Comparison of ENCODE assay signal across 8 mouse cellular contexts in genomic region chr11:110477961-110478869, GRCm38 (mm10).
DNase-seq lines count a peak whose midpoint lies in the region; ATAC-seq and TF ChIP-seq lines count a peak whose summit lies in the region.

No protein-coding gene starts in this region.

- peak overlapping the region; percentile 24 for H3K4me2 ChIP-seq in hindbrain, embryonic 14.5 days (replicated peaks)
- H3K4me2 ChIP-seq in midbrain, embryonic 15.5 days: peak overlapping the region; percentile 21; the same call in 1 of the 2 replicates

- H3K4me1 ChIP-seq in kidney, adult 2 months (ENCODE audit: control insufficient read depth, insufficient read depth, low read length): peaks cover 42% of the 10 kb centered on the region
- H3K4me1 ChIP-seq in hindbrain, embryonic 14.5 days (replicated peaks; ENCODE audit: control insufficient read depth, insufficient read depth, low read length): peaks cover 31% of the 10 kb centered on the region
- H3K4me1 ChIP-seq in midbrain, embryonic 15.5 days: peaks cover 25% of the 10 kb centered on the region

- H3K4me3 ChIP-seq in kidney, adult 2 months (ENCODE audit: insufficient read depth, low read depth, low read length): no peak overlapping the region
- no peak overlapping the region for H3K4me3 ChIP-seq in hindbrain, embryonic 14.5 days (replicated peaks; ENCODE audit: low read length)
- H3K4me3 ChIP-seq in midbrain, embryonic 15.5 days: no peak overlapping the region

- WGBS in kidney, adult 2 months: 56% methylated on average over 18 of the region's 18 CpGs
- 27% methylated on average over 18 of the region's 18 CpGs for WGBS in hindbrain, embryonic 14.5 days
- WGBS in midbrain, embryonic 15.5 days: 31% methylated on average over 18 of the region's 18 CpGs

- ATAC-seq in hindbrain, embryonic 14.5 days (ENCODE audit: low FRiP score): peak; percentile 58; the same call in 1 of the 2 replicates
- ATAC-seq in midbrain, embryonic 15.5 days (replicated peaks): no peak

- H3K27me3 ChIP-seq in kidney, adult 2 months (replicated peaks; ENCODE audit: control insufficient read depth, insufficient read depth, low read length): no peaks in the 10 kb centered on the region
- H3K27me3 ChIP-seq in hindbrain, embryonic 14.5 days (ENCODE audit: control insufficient read depth, insufficient read depth, low read length): 0 out of 2 replicates have a peak, but pooled peaks cover 3% of the 10 kb centered on the region
- H3K27me3 ChIP-seq in midbrain, embryonic 15.5 days (replicated peaks): no peaks in the 10 kb centered on the region; the same call in 1 of the 2 replicates

- intact Hi-C loops in left cerebral cortex, postnatal 25 days (cut with DNase I): loop anchor here (5.0 kb wide), 1 partner anchor 76 kb away; no protein-coding TSS in a partner anchor

- H3K27ac ChIP-seq in kidney, adult 2 months (ENCODE audit: insufficient read depth, low read depth, low read length): peak overlapping the region; percentile 62; the same call in 1 of the 2 replicates
- H3K27ac ChIP-seq in hindbrain, embryonic 14.5 days: peak overlapping the region; percentile 45
- H3K27ac ChIP-seq in midbrain, embryonic 15.5 days: no peak overlapping the region

- no peaks in the 10 kb centered on the region for H3K9me3 ChIP-seq in hindbrain, embryonic 14.5 days (ENCODE audit: control insufficient read depth, low read length)
- no peaks in the 10 kb centered on the region for H3K9me3 ChIP-seq in midbrain, embryonic 15.5 days

- TF ChIP-seq CTCF in kidney, adult 2 months (conservative IDR thresholded peaks at IDR 0.05; ENCODE audit: insufficient read depth, insufficient read length, low read depth, low read length): no peak

- TF ChIP-seq POLR2A in kidney, adult 2 months (IDR thresholded peaks at IDR 0.05; ENCODE audit: low read depth, low read length): no peak

- peak; percentile 57 for DNase-seq in kidney, adult 2 months
- no peak for DNase-seq in kidney, postnatal 14 days
- peak; percentile 38 for DNase-seq in cerebellum, adult 8-10 months
- peak; percentile 33 for DNase-seq in hindbrain, embryonic 14.5 days (ENCODE audit: low spot score)
- DNase-seq in adrenal gland, postnatal 25 days: no peak
- no peak for DNase-seq in left cerebral cortex, postnatal 25 days (ENCODE audit: low spot score in 2 of 2)
- DNase-seq in c-Kit-positive CD71-positive TER-119-positive erythroid progenitor cells, embryonic 14.5 days (ENCODE audit: low spot score): no peak

- H3K36me3 ChIP-seq in kidney, adult 2 months (ENCODE audit: control insufficient read depth, insufficient read depth, low read length): no peaks in the 10 kb centered on the region
- H3K36me3 ChIP-seq in hindbrain, embryonic 14.5 days (replicated peaks; ENCODE audit: control insufficient read depth, insufficient read depth): no peaks in the 10 kb centered on the region
- no peaks in the 10 kb centered on the region for H3K36me3 ChIP-seq in midbrain, embryonic 15.5 days (replicated peaks)

- H3K9ac ChIP-seq in hindbrain, embryonic 14.5 days: 0 out of 2 replicates have a peak overlapping the region, but pooled peaks have one; percentile 4
- H3K9ac ChIP-seq in midbrain, embryonic 15.5 days: no peak overlapping the region

Comparison
In these comparisons a context has a peak if more than half of its experiments do, and no peak if none do; other contexts are left out.
1. DNase-seq: peak in kidney, adult 2 months (single experiment), cerebellum, adult 8-10 months (single experiment) and hindbrain, embryonic 14.5 days (single experiment); none in kidney, postnatal 14 days (single experiment), adrenal gland, postnatal 25 days (single experiment), left cerebral cortex, postnatal 25 days (0 of 2) and c-Kit-positive CD71-positive TER-119-positive erythroid progenitor cells, embryonic 14.5 days (single experiment).